Mouse (Mus musculus) CD4-positive naive resting alpha-beta T cell, adult 57 days (primary cell): Measurements from ENCODE around the gene Dhx36. TPM values are rescaled to one million over a fixed set of nuclear protein-coding genes. Genes with fewer than 3 reads are reported as not detected.

Experiments used
- total RNA-seq: library from RNA; stranded (reverse); gene quantifications from one replicate; pipeline ENCODE4 v1.2.4, GENCODE M21; 2023

Gene Dhx36
- total RNA-seq = 68.6 TPM

DNA sequence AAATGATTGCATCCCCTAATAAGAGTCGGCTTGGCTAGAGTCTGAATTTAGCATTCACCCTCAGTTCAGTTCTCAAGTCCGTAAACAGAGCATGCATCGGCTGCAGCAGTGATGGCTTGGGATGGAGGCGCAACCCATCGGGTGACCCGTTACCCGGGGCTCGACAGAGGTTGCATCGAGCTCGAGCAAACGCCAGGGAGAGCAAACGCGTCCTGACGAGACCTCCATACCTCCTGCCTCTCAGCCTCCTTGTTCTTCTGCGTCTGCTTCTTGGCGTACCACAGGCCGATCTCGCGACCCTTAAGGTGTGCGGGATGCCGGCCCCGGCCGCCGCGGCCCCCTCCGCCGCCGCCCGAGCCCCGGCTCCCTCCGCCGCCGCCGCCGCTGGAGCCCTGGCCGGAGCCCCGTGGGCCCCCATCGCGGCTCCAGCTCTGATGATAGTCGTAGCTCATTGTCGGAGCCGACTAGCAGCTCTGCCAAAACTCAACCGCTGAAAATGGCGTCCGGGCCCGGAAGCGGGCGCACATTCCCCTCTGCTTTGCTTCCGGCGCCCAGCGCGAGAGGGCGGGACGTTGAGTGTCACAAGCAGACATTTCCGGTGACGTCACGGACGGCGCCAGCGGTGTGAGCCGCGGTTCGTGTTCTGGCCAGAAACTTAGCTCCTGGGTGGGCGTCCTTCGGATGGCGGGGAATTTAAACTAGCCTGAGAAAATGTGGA, at the start of gene Dhx36:
TSS of gene Dhx36 (minus strand) at position 517 of the 718 bp plus-strand sequence.

Other genes starting within 250 kb of the Dhx36 start
- not detected for gene Arhgef26, start 168.7 kb downstream of the Dhx36 start, total RNA-seq
- not detected for gene Gpr149, start 98.1 kb upstream of the Dhx36 start, total RNA-seq